Mouse (Mus musculus): ENCODE data around the gene Olfr1324.
"Not testable (repeated sequence)": the region's sequence is repeated elsewhere in the genome, so short reads cannot be mapped to it uniquely, and the experiment has no call there.

Gene Olfr1324

GRCm38 (mm10) chrX:50428398-50428797 lies at the start of gene Olfr1324:
Olfr1324 (minus strand) TSS chrX:50428498.
- no peak for DNase-seq

- DNase-seq: not testable (repeated sequence)
Measured at GRCm38 (mm10) chrX:50470341-50470740, 42.0 kb upstream of the Olfr1324 start.

- no peak for DNase-seq
Measured at GRCm38 (mm10) chrX:50456136-50456535, 27.8 kb upstream of the Olfr1324 start.

GRCm38 (mm10) chrX:50443352-50443751 lies 15.1 kb upstream of the Olfr1324 start:
- no peak for DNase-seq

DNA sequence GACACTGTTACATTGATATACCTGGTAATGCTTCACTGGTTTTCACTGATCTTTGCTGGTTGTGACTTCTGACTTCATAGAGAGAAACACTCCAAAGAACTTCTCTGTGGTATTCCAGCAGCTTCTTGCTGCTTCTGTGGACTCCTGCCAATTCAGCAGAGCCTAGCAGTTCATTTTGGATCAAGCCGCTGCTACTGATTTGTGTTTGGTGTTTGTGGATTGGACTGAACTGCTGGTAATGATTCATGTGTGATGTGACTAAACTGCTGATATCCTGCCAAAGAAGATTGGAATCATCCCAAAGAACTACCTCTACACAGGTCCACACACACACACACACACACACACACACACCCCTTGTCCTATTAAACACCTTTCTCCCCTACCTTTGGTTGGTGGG lies 14.4 kb upstream of the Olfr1324 start:
- no peak for DNase-seq

DNA sequence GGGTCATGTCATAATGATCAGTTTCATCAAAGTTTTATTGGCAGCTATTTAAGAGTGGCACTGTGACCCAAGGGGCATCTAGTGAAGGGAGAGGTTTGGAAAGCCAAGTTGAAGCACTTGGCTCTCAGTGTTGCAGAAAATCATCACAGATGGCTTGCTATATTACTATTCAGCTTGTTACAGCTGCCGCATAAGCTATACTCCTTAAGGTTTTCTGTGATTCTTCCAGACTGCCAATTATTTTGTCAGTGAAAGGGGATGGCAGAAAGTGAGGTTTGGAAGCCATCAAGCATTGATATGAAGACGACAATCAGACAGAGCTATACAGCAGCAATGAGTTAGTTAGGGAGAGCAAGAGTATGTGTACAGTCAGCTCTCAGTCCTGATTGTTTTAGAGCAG lies 4.2 kb upstream of the Olfr1324 start:
- no peak for DNase-seq

- DNase-seq: no peak
Measured at GRCm38 (mm10) chrX:50427712-50428328, 478 bp downstream of the Olfr1324 start.

DNA sequence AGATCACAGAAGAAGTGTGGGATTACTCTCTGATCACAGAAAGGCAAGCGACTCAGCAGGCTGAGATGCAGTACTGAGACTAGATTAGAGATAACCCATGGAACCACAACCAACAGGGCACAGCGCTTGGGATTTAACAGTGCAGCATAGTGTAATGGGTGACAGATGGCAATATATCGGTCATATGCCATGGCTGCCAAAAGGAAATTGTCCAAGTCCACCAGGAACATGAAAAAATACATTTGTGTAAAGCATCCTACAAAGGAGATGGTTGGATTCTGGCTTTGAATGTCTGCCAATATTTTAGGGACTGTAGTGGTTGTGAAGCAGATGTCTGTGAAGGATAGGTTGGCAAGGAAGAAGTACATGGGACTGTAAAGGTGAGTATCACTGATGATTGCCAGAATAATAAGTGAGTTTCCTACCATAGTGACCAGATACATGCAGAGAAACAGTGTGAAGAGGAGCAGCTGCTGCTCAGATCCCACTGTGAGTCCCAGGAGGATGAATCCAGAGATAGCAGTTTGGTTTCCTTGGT lies 2.3 kb downstream of the Olfr1324 start:
- DNase-seq: no peak

DNA sequence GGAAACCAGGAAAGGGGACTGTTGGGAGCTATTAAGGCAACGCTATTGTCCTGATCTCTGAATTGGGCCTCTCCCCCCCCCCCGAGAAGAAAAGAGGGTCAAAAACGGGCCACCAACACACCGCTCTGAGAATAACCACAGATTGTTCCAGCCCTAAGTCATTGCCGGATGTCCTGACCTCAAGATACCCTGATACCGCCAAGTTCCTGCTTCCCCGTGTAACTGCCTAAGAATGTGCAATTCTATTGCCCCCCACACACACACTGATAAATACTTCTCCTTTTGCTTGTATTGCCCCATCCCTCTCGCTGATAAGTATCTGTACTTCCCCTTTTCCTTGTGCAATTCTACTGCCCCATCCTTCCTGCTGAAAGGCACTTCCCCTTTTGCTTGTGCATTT lies 17.9 kb downstream of the Olfr1324 start:
- not testable (repeated sequence) for DNase-seq

DNA sequence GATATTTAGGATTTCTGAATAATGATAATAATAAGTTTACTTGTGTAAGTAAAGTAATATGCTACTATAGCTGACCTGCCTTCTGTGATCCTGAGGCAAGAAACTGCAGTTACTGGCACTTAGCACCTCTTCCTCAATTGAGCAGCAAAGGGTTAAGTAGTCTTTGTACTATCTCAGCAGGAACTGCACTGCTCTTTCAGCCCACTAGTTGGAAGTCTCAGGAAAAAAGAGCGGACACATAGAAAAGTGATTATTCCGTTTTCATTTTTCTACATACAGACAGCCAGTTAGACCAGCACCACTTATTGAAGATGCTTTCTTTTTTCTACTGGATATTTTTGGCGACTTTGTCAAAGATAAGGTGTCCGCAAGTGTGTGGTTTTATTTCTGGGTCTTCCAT lies 37.7 kb downstream of the Olfr1324 start:
- not testable (repeated sequence) for DNase-seq

GRCm38 (mm10) chrX:50374978-50375377 lies 53.3 kb downstream of the Olfr1324 start:
- no peak for DNase-seq

All from kidney, adult 11 months (tissue).